Mouse (Mus musculus): ENCODE measurements around the gene Rplp2.

Rplp2 gene

GRCm38 (mm10) chr7:141468522-141469211 is 21.5 kb downstream of the Rplp2 start:
- no peak for DNase-seq

- no peak for DNase-seq
These were observed 22.2 kb downstream of the Rplp2 start for GRCm38 (mm10) chr7:141469352-141469751.

GRCm38 (mm10) chr7:141469901-141470636 is 22.9 kb downstream of the Rplp2 start:
- no peak for DNase-seq

- DNase-seq: no peak
These were observed 23.4 kb downstream of the Rplp2 start for GRCm38 (mm10) chr7:141470637-141470944.

- DNase-seq: no peak
These were observed 24.1 kb downstream of the Rplp2 start for GRCm38 (mm10) chr7:141471236-141471635.

- DNase-seq: no peak
These were observed 25.1 kb downstream of the Rplp2 start for GRCm38 (mm10) chr7:141472226-141472625.

- no peak for DNase-seq
These were observed 25.6 kb downstream of the Rplp2 start for GRCm38 (mm10) chr7:141472763-141473162.

GRCm38 (mm10) chr7:141474160-141474559 is 27.0 kb downstream of the Rplp2 start:
- DNase-seq: no peak

GRCm38 (mm10) chr7:141475011-141475804 is 28.0 kb downstream of the Rplp2 start, which contains the start of the genes Polr2l and Tspan4:
Gene Polr2l, minus strand, starts transcription at chr7:141475132.
Gene Tspan4, plus strand, starts transcription at chr7:141475240.
- peak; percentile 81 for DNase-seq

- no peak for DNase-seq
These were observed 28.6 kb downstream of the Rplp2 start for GRCm38 (mm10) chr7:141475805-141476158.

GRCm38 (mm10) chr7:141476226-141476980 is 29.2 kb downstream of the Rplp2 start:
- DNase-seq: no peak

- no peak for DNase-seq
These were observed 29.8 kb downstream of the Rplp2 start for GRCm38 (mm10) chr7:141476981-141477370.

- no peak for DNase-seq
These were observed 30.6 kb downstream of the Rplp2 start for GRCm38 (mm10) chr7:141477578-141478269.

GRCm38 (mm10) chr7:141478270-141478748 is 31.1 kb downstream of the Rplp2 start:
- no peak for DNase-seq

- no peak for DNase-seq
These were observed 33.8 kb downstream of the Rplp2 start for GRCm38 (mm10) chr7:141480842-141481497.

GRCm38 (mm10) chr7:141481498-141482401 is 34.6 kb downstream of the Rplp2 start:
- DNase-seq: peak; percentile 68

- no peak for DNase-seq
These were observed 35.4 kb downstream of the Rplp2 start for GRCm38 (mm10) chr7:141482531-141483024.

- no peak for DNase-seq
These were observed 36.0 kb downstream of the Rplp2 start for GRCm38 (mm10) chr7:141483114-141483653.

- DNase-seq: no peak
These were observed 37.3 kb downstream of the Rplp2 start for GRCm38 (mm10) chr7:141484186-141485120.
